Mouse (Mus musculus) lung, postnatal 25 days (tissue): ENCODE results near the gene Srp14.
A peak's percentile ranks its signal among the peaks of the same experiment; 100 is the strongest.

Experiments used
- DNase-seq: peaks from one replicate; pipeline ENCODE4 v3.0.0; 2022; ENCODE audit warnings: low spot score

Gene Srp14

GRCm38 (mm10) chr2:118490241-118491091, 11.0 kb upstream of the Srp14 start:
- DNase-seq, result peak; percentile 91

- DNase-seq, result peak; percentile 52
Observed at GRCm38 (mm10) chr2:118487806-118488205, 8.3 kb upstream of the Srp14 start.

GRCm38 (mm10) chr2:118486933-118487332, 7.4 kb upstream of the Srp14 start:
- peak; percentile 82 for DNase-seq

GRCm38 (mm10) chr2:118485415-118485814, 5.9 kb upstream of the Srp14 start:
- no peak for DNase-seq

- no peak for DNase-seq
Observed at GRCm38 (mm10) chr2:118484386-118484898, 4.9 kb upstream of the Srp14 start.

- DNase-seq, result no peak
Observed at GRCm38 (mm10) chr2:118483032-118483431, 3.5 kb upstream of the Srp14 start.

GRCm38 (mm10) chr2:118480886-118481285, 1.4 kb upstream of the Srp14 start:
- no peak for DNase-seq

GRCm38 (mm10) chr2:118478833-118479549, 520 bp downstream of the Srp14 start:
- no peak for DNase-seq

- DNase-seq, result no peak
Observed at GRCm38 (mm10) chr2:118468354-118468753, 11.2 kb downstream of the Srp14 start.

- no peak for DNase-seq
Observed at GRCm38 (mm10) chr2:118466601-118467000, 12.9 kb downstream of the Srp14 start.

- DNase-seq, result no peak
Observed at GRCm38 (mm10) chr2:118465894-118466293, 13.6 kb downstream of the Srp14 start.

GRCm38 (mm10) chr2:118464450-118464849, 15.1 kb downstream of the Srp14 start:
- DNase-seq, result no peak

- DNase-seq, result no peak
Observed at GRCm38 (mm10) chr2:118463480-118463879, 16.0 kb downstream of the Srp14 start.

- no peak for DNase-seq
Observed at GRCm38 (mm10) chr2:118461480-118462165, 17.9 kb downstream of the Srp14 start.

GRCm38 (mm10) chr2:118457463-118458261, 21.8 kb downstream of the Srp14 start:
- no peak for DNase-seq

- no peak for DNase-seq
Observed at GRCm38 (mm10) chr2:118457029-118457428, 22.5 kb downstream of the Srp14 start.

- no peak for DNase-seq
Observed at GRCm38 (mm10) chr2:118451056-118451455, 28.5 kb downstream of the Srp14 start.

GRCm38 (mm10) chr2:118448181-118448580, 31.3 kb downstream of the Srp14 start:
- DNase-seq, result no peak

- no peak for DNase-seq
Observed at GRCm38 (mm10) chr2:118445696-118446674, 33.5 kb downstream of the Srp14 start.

GRCm38 (mm10) chr2:118442723-118443122, 36.8 kb downstream of the Srp14 start:
- DNase-seq, result no peak
